Mouse (Mus musculus) kidney, embryonic 15.5 days (tissue): Measurements from ENCODE around the gene Myo3b. TPM values are rescaled to one million over a fixed set of nuclear protein-coding genes. Genes with fewer than 3 reads are reported as not detected.

ENCODE experiments used
- ATAC-seq: fragments of 200-750 bp; cut with Nextera tagmentation; replicated peaks from 2 replicates; pipeline ENCODE4 v1.8.0; 2017; ENCODE audit warnings: moderate TSS enrichment; ENCODE audit not compliant: low FRiP score
- H3K27ac ChIP-seq: fragments of 300-500 bp; sonication (generic); 2 replicates; pipeline ENCODE4 v1.5.1; 2015; ENCODE audit warnings: mild to moderate bottlenecking, inconsistent platforms
- H3K27me3 ChIP-seq: fragments of 300-500 bp; sonication (generic); 2 replicates; pipeline ENCODE4 v1.6.1; 2015; ENCODE audit warnings: inconsistent platforms
- H3K36me3 ChIP-seq: fragments of 300-500 bp; sonication (generic); 2 replicates; pipeline ENCODE4 v1.6.1; 2015; ENCODE audit warnings: inconsistent platforms
- H3K4me1 ChIP-seq: fragments of 300-500 bp; sonication (generic); 2 replicates; pipeline ENCODE4 v1.6.1; 2015; ENCODE audit warnings: inconsistent platforms
- H3K4me2 ChIP-seq: fragments of 300-500 bp; sonication (generic); 2 replicates; pipeline ENCODE4 v1.6.1; 2015; ENCODE audit warnings: moderate library complexity, mild to moderate bottlenecking, inconsistent platforms
- H3K4me3 ChIP-seq: fragments of 300-500 bp; sonication (generic); replicated peaks from 2 replicates; pipeline ENCODE4 v1.5.1; 2015; ENCODE audit warnings: mild to moderate bottlenecking, inconsistent platforms
- H3K9ac ChIP-seq: fragments of 300-500 bp; sonication (generic); 2 replicates; pipeline ENCODE4 v1.6.1; 2015; ENCODE audit warnings: mild to moderate bottlenecking, inconsistent platforms
- H3K9me3 ChIP-seq: fragments of 300-500 bp; sonication (generic); replicated peaks from 2 replicates; pipeline ENCODE4 v1.6.1; 2016; ENCODE audit warnings: inconsistent platforms
- WGBS: fragments of 180-500 bp; shearing (Covaris S2); methylation state at CpG from one replicate; pipeline ENCODE4 v1.1.7; 2015; ENCODE audit warnings: mixed read lengths; 5-methylcytosine and 5-hydroxymethylcytosine counted together
- polyA plus RNA-seq: library from polyadenylated mRNA; unstranded; fragments of >200 nt; fragmentation: Nextera tagmentation; extraction: Ambion mirVana; gene quantifications from 2 replicates; pipeline ENCODE4 v1.2.1, GENCODE M21; 2015

Gene Myo3b
- polyA plus RNA-seq, 1 experiment from 2014 or later = 0.43 TPM

- 56% methylated on average over 11 of the region's 11 CpGs for WGBS
- H3K4me3 ChIP-seq = no peak overlapping the region
Measured at GRCm38 (mm10) chr2:70348793-70349553, 310.0 kb downstream of the Myo3b start.

GRCm38 (mm10) chr2:70352435-70353165 lies 313.7 kb downstream of the Myo3b start:
- H3K27me3 ChIP-seq = no peaks in the 10 kb centered on the region
- H3K27ac ChIP-seq = no peak overlapping the region
- no peaks in the 10 kb centered on the region for H3K4me1 ChIP-seq
- H3K4me3 ChIP-seq = no peak overlapping the region
- H3K4me2 ChIP-seq = no peak overlapping the region
- ATAC-seq = no peak
- H3K9me3 ChIP-seq = no peaks in the 10 kb centered on the region
- 81% methylated on average over 10 of the region's 10 CpGs for whole genome bisulfite sequencing
- H3K36me3 ChIP-seq = no peaks in the 10 kb centered on the region
- no peak overlapping the region for H3K9ac ChIP-seq

More at GRCm38 (mm10) chr2:70348793-70349553, 310.0 kb downstream of the Myo3b start:
- Histone ChIP-seq H3K36me3 (no peaks in the 10 kb centered on the region), H3K4me2 (no peak overlapping the region), H3K4me1 (no peaks in the 10 kb centered on the region), H3K9me3 (no peaks in the 10 kb centered on the region), H3K27me3 (no peaks in the 10 kb centered on the region), H3K27ac (no peak overlapping the region), H3K9ac (no peak overlapping the region)
- no peak for ATAC-seq

- no peaks in the 10 kb centered on the region for H3K36me3 ChIP-seq
- no peaks in the 10 kb centered on the region for H3K27me3 ChIP-seq
- WGBS = 88% methylated on average over 4 of the region's 4 CpGs
- ATAC-seq = no peak
- no peak overlapping the region for H3K27ac ChIP-seq
- H3K9me3 ChIP-seq = no peaks in the 10 kb centered on the region
- no peak overlapping the region for H3K4me3 ChIP-seq
- no peak overlapping the region for H3K9ac ChIP-seq
- no peaks in the 10 kb centered on the region for H3K4me1 ChIP-seq
- no peak overlapping the region for H3K4me2 ChIP-seq
Measured at GRCm38 (mm10) chr2:70354056-70354455, 315.1 kb downstream of the Myo3b start.

- Histone ChIP-seq H3K4me3 (no peak overlapping the region), H3K27me3 (no peaks in the 10 kb centered on the region), H3K36me3 (no peaks in the 10 kb centered on the region), H3K9me3 (no peaks in the 10 kb centered on the region), H3K9ac (no peak overlapping the region), H3K27ac (no peak overlapping the region), H3K4me1 (no peaks in the 10 kb centered on the region), H3K4me2 (no peak overlapping the region)
- ATAC-seq = no peak
- 85% methylated on average over 2 of the region's 2 CpGs for WGBS
Measured at GRCm38 (mm10) chr2:70355026-70355425, 316.1 kb downstream of the Myo3b start.

GRCm38 (mm10) chr2:70369421-70369820 lies 330.5 kb downstream of the Myo3b start:
- H3K9me3 ChIP-seq = no peaks in the 10 kb centered on the region
- H3K9ac ChIP-seq = no peak overlapping the region
- no peak overlapping the region for H3K4me3 ChIP-seq
- no peak overlapping the region for H3K27ac ChIP-seq
- H3K4me2 ChIP-seq = no peak overlapping the region
- no peaks in the 10 kb centered on the region for H3K4me1 ChIP-seq
- 84% methylated on average over 6 of the region's 6 CpGs for WGBS
- no peaks in the 10 kb centered on the region for H3K27me3 ChIP-seq
- no peak for ATAC-seq
- H3K36me3 ChIP-seq = no peaks in the 10 kb centered on the region

- ATAC-seq = no peak
- no peaks in the 10 kb centered on the region for H3K9me3 ChIP-seq
- H3K27ac ChIP-seq = no peak overlapping the region; the same call in 1 of the 2 replicates
- no peaks in the 10 kb centered on the region for H3K27me3 ChIP-seq
- peak overlapping the region; percentile 22; the same call in 1 of the 2 replicates for H3K4me2 ChIP-seq
- H3K9ac ChIP-seq = no peak overlapping the region
- H3K4me1 ChIP-seq = peaks cover 14% of the 10 kb centered on the region
- no peak overlapping the region for H3K4me3 ChIP-seq
- WGBS = 21% methylated on average over 6 of the region's 6 CpGs
- H3K36me3 ChIP-seq = no peaks in the 10 kb centered on the region
Measured at GRCm38 (mm10) chr2:70379341-70379740, 340.4 kb downstream of the Myo3b start.

- no peaks in the 10 kb centered on the region for H3K27me3 ChIP-seq
- no peak for ATAC-seq
- peak overlapping the region; percentile 22 for H3K4me2 ChIP-seq
- H3K27ac ChIP-seq = no peak overlapping the region
- no peak overlapping the region for H3K9ac ChIP-seq
- WGBS = 10% methylated on average over 6 of the region's 6 CpGs
- peaks cover 14% of the 10 kb centered on the region for H3K4me1 ChIP-seq
- H3K9me3 ChIP-seq = no peaks in the 10 kb centered on the region
- no peaks in the 10 kb centered on the region for H3K36me3 ChIP-seq
- H3K4me3 ChIP-seq = no peak overlapping the region
Measured at GRCm38 (mm10) chr2:70379939-70380338, 341.0 kb downstream of the Myo3b start.

- Histone ChIP-seq H3K4me3 (no peak overlapping the region), H3K9ac (no peak overlapping the region), H3K27ac (0 out of 2 replicates have a peak overlapping the region, but pooled peaks have one; percentile 7), H3K4me2 (peak overlapping the region; percentile 32; the same call in 1 of the 2 replicates), H3K36me3 (no peaks in the 10 kb centered on the region), H3K4me1 (peaks cover 19% of the 10 kb centered on the region), H3K9me3 (no peaks in the 10 kb centered on the region), H3K27me3 (no peaks in the 10 kb centered on the region)
- no peak for ATAC-seq
- whole genome bisulfite sequencing = 18% methylated on average over 6 of the region's 6 CpGs
Measured at GRCm38 (mm10) chr2:70388645-70389044, 349.7 kb downstream of the Myo3b start.

- Histone ChIP-seq H3K9ac (no peak overlapping the region), H3K4me3 (no peak overlapping the region), H3K9me3 (no peaks in the 10 kb centered on the region), H3K4me2 (no peak overlapping the region), H3K4me1 (peaks cover 19% of the 10 kb centered on the region), H3K27me3 (no peaks in the 10 kb centered on the region), H3K27ac (0 out of 2 replicates have a peak overlapping the region, but pooled peaks have one; percentile 7), H3K36me3 (no peaks in the 10 kb centered on the region)
- WGBS = 73% methylated on average over 1 of the region's 1 CpGs
- no peak for ATAC-seq
Measured at GRCm38 (mm10) chr2:70389162-70389561, 350.2 kb downstream of the Myo3b start.

GRCm38 (mm10) chr2:70397734-70398276 lies 358.9 kb downstream of the Myo3b start:
- Histone ChIP-seq H3K9me3 (no peaks in the 10 kb centered on the region), H3K27ac (no peak overlapping the region), H3K4me3 (no peak overlapping the region), H3K36me3 (no peaks in the 10 kb centered on the region), H3K9ac (no peak overlapping the region), H3K4me1 (peaks cover 17% of the 10 kb centered on the region), H3K27me3 (no peaks in the 10 kb centered on the region), H3K4me2 (no peak overlapping the region)
- WGBS = 26% methylated on average over 9 of the region's 9 CpGs
- ATAC-seq = peak; percentile 70

- Histone ChIP-seq H3K27me3 (no peaks in the 10 kb centered on the region), H3K4me3 (no peak overlapping the region), H3K4me2 (no peak overlapping the region), H3K27ac (no peak overlapping the region), H3K36me3 (no peaks in the 10 kb centered on the region), H3K9me3 (no peaks in the 10 kb centered on the region), H3K4me1 (peaks cover 17% of the 10 kb centered on the region), H3K9ac (no peak overlapping the region)
- no peak for ATAC-seq
- 72% methylated on average over 15 of the region's 15 CpGs for WGBS
Measured at GRCm38 (mm10) chr2:70399441-70400115, 360.7 kb downstream of the Myo3b start.

GRCm38 (mm10) chr2:70400321-70400720 lies 361.4 kb downstream of the Myo3b start:
- Histone ChIP-seq H3K9me3 (no peaks in the 10 kb centered on the region), H3K9ac (no peak overlapping the region), H3K36me3 (no peaks in the 10 kb centered on the region), H3K27me3 (no peaks in the 10 kb centered on the region), H3K27ac (no peak overlapping the region), H3K4me2 (no peak overlapping the region), H3K4me1 (peaks cover 17% of the 10 kb centered on the region), H3K4me3 (no peak overlapping the region)
- ATAC-seq = no peak
- 85% methylated on average over 6 of the region's 6 CpGs for WGBS
